Mouse (Mus musculus): ENCODE results near the gene Vmn1r90. TPM values are rescaled to one million over a fixed set of nuclear protein-coding genes. Genes with fewer than 3 reads are reported as not detected.
"Not testable (repeated sequence)": the region's sequence is repeated elsewhere in the genome, so short reads cannot be mapped to it uniquely, and the experiment has no call there.

Vmn1r90 gene
- 0.08 and 0.13 TPM in 2 replicates for polyA plus RNA-seq (2014; fragmentation: Nextera tagmentation; extraction: Ambion mirVana)

- Histone ChIP-seq H3K4me1 (ENCODE audit: control insufficient read depth in 2 of 2, insufficient read depth in 2 of 2, low read length in 2 of 2) (no peaks in the 10 kb centered on the region), H3K27me3 (ENCODE audit: control insufficient read depth, insufficient read depth, low read length) (no peaks in the 10 kb centered on the region), H3K27ac (replicated peaks in 1 of 2; ENCODE audit: control insufficient read depth in 1 of 2, insufficient read depth in 1 of 2, low read depth in 2 of 2, low read length in 2 of 2) (no peak within 1 kb of the TSS), H3K36me3 (ENCODE audit: control insufficient read depth, insufficient read depth, low read length) (no peaks in the 10 kb centered on the region), H3K4me2 (ENCODE audit: low read length) (no peak within 1 kb of the TSS), H3K9ac (ENCODE audit: low read length) (no peak within 1 kb of the TSS), H3K9me3 (ENCODE audit: control insufficient read depth, low read length) (0 out of 2 replicates have a peak, but pooled peaks cover 8% of the 10 kb centered on the region), H3K4me3 (ENCODE audit: control insufficient read depth in 1 of 2, insufficient read depth in 1 of 2, low read depth in 1 of 2, low read length in 2 of 2) (no peak within 1 kb of the TSS)
- no peak for ATAC-seq (ENCODE audit: insufficient number of reproducible peaks, insufficient read depth, low FRiP score, low read depth)
- 48% methylated on average over 1 of the region's 1 CpGs for WGBS
These were observed at the start of gene Vmn1r90 for GRCm38 (mm10) chr7:14563406-14563805. TSS of gene Vmn1r90 (minus strand) at chr7:14563506.

GRCm38 (mm10) chr7:14593009-14593408 lies 29.7 kb upstream of the Vmn1r90 start:
- not testable (repeated sequence) for H3K9ac ChIP-seq (ENCODE audit: low read length); H3K27ac ChIP-seq (replicated peaks in 1 of 2; ENCODE audit: control insufficient read depth in 1 of 2, insufficient read depth in 1 of 2, low read depth in 2 of 2, low read length in 2 of 2); H3K27me3 ChIP-seq (ENCODE audit: control insufficient read depth, insufficient read depth, low read length); H3K4me3 ChIP-seq (ENCODE audit: control insufficient read depth in 1 of 2, insufficient read depth in 1 of 2, low read depth in 1 of 2, low read length in 2 of 2); H3K4me1 ChIP-seq (ENCODE audit: control insufficient read depth in 2 of 2, insufficient read depth in 2 of 2, low read length in 2 of 2); ATAC-seq (ENCODE audit: insufficient number of reproducible peaks, insufficient read depth, low FRiP score, low read depth); H3K36me3 ChIP-seq (ENCODE audit: control insufficient read depth, insufficient read depth, low read length); H3K4me2 ChIP-seq (ENCODE audit: low read length)
- whole genome bisulfite sequencing: 56% methylated on average over 8 of the region's 8 CpGs
- H3K9me3 ChIP-seq (ENCODE audit: control insufficient read depth, low read length): peaks cover 11% of the 10 kb centered on the region; the same call in 1 of the 2 replicates

DNA sequence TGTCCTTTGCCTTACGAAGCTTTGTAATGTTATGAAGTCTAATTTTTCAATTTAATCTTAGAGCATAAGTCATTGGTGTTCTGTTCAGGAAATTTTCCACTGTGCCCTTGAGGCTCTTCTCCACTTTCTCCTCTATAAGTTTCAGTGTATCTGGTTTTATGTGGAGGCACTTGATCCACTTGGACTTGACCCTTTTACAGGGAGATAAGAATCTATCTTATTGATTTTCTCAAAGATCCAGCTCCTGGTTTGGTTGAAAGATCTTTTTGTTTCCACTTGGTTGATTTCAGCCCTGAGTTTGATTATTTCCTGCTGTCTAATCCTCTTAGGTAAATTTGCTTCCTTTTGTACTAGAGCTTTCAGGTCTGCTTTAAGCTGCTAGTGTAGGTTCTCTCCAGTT lies 11.0 kb downstream of the Vmn1r90 start:
- Histone ChIP-seq H3K4me1 (ENCODE audit: control insufficient read depth in 2 of 2, insufficient read depth in 2 of 2, low read length in 2 of 2) (no peaks in the 10 kb centered on the region), H3K9me3 (ENCODE audit: control insufficient read depth, low read length) (peaks cover 28% of the 10 kb centered on the region; the same call in 1 of the 2 replicates), H3K27me3 (ENCODE audit: control insufficient read depth, insufficient read depth, low read length) (no peaks in the 10 kb centered on the region), H3K4me3 (ENCODE audit: control insufficient read depth in 1 of 2, insufficient read depth in 1 of 2, low read depth in 1 of 2, low read length in 2 of 2) (no peak overlapping the region), H3K27ac (replicated peaks in 1 of 2; ENCODE audit: control insufficient read depth in 1 of 2, insufficient read depth in 1 of 2, low read depth in 2 of 2, low read length in 2 of 2) (no peak overlapping the region), H3K36me3 (ENCODE audit: control insufficient read depth, insufficient read depth, low read length) (no peaks in the 10 kb centered on the region), H3K9ac (ENCODE audit: low read length) (no peak overlapping the region), H3K4me2 (ENCODE audit: low read length) (no peak overlapping the region)
- no peak for ATAC-seq (ENCODE audit: insufficient number of reproducible peaks, insufficient read depth, low FRiP score, low read depth)
- 70% methylated on average over 1 of the region's 1 CpGs for WGBS

GRCm38 (mm10) chr7:14525280-14525679 lies 38.0 kb downstream of the Vmn1r90 start:
- no peaks in the 10 kb centered on the region for H3K27me3 ChIP-seq (ENCODE audit: control insufficient read depth, insufficient read depth, low read length)
- H3K4me3 ChIP-seq (ENCODE audit: control insufficient read depth in 1 of 2, insufficient read depth in 1 of 2, low read depth in 1 of 2, low read length in 2 of 2): no peak overlapping the region
- ATAC-seq (ENCODE audit: insufficient number of reproducible peaks, insufficient read depth, low FRiP score, low read depth): no peak
- H3K9ac ChIP-seq (ENCODE audit: low read length): no peak overlapping the region
- H3K4me1 ChIP-seq (ENCODE audit: control insufficient read depth in 2 of 2, insufficient read depth in 2 of 2, low read length in 2 of 2): no peaks in the 10 kb centered on the region
- WGBS: 45% methylated on average over 1 of the region's 1 CpGs
- no peaks in the 10 kb centered on the region for H3K36me3 ChIP-seq (ENCODE audit: control insufficient read depth, insufficient read depth, low read length)
- H3K27ac ChIP-seq (replicated peaks in 1 of 2; ENCODE audit: control insufficient read depth in 1 of 2, insufficient read depth in 1 of 2, low read depth in 2 of 2, low read length in 2 of 2): no peak overlapping the region
- H3K4me2 ChIP-seq (ENCODE audit: low read length): no peak overlapping the region
- peaks cover 26% of the 10 kb centered on the region for H3K9me3 ChIP-seq (ENCODE audit: control insufficient read depth, low read length)

GRCm38 (mm10) chr7:14522636-14523035 lies 40.7 kb downstream of the Vmn1r90 start:
- ATAC-seq (ENCODE audit: insufficient number of reproducible peaks, insufficient read depth, low FRiP score, low read depth): no peak
- H3K27me3 ChIP-seq (ENCODE audit: control insufficient read depth, insufficient read depth, low read length): no peaks in the 10 kb centered on the region
- no peak overlapping the region for H3K27ac ChIP-seq (replicated peaks in 1 of 2; ENCODE audit: control insufficient read depth in 1 of 2, insufficient read depth in 1 of 2, low read depth in 2 of 2, low read length in 2 of 2)
- no peaks in the 10 kb centered on the region for H3K4me1 ChIP-seq (ENCODE audit: control insufficient read depth in 2 of 2, insufficient read depth in 2 of 2, low read length in 2 of 2)
- H3K9ac ChIP-seq (ENCODE audit: low read length): no peak overlapping the region
- WGBS: 68% methylated on average over 1 of the region's 1 CpGs
- peaks cover 31% of the 10 kb centered on the region for H3K9me3 ChIP-seq (ENCODE audit: control insufficient read depth, low read length)
- no peaks in the 10 kb centered on the region for H3K36me3 ChIP-seq (ENCODE audit: control insufficient read depth, insufficient read depth, low read length)
- H3K4me3 ChIP-seq (ENCODE audit: control insufficient read depth in 1 of 2, insufficient read depth in 1 of 2, low read depth in 1 of 2, low read length in 2 of 2): no peak overlapping the region
- no peak overlapping the region for H3K4me2 ChIP-seq (ENCODE audit: low read length)

GRCm38 (mm10) chr7:14518301-14518700 lies 45.0 kb downstream of the Vmn1r90 start:
- no peak for ATAC-seq (ENCODE audit: insufficient number of reproducible peaks, insufficient read depth, low FRiP score, low read depth)
- Histone ChIP-seq H3K4me1 (ENCODE audit: control insufficient read depth in 2 of 2, insufficient read depth in 2 of 2, low read length in 2 of 2) (no peaks in the 10 kb centered on the region), H3K4me3 (ENCODE audit: control insufficient read depth in 1 of 2, insufficient read depth in 1 of 2, low read depth in 1 of 2, low read length in 2 of 2) (no peak overlapping the region), H3K27me3 (ENCODE audit: control insufficient read depth, insufficient read depth, low read length) (no peaks in the 10 kb centered on the region), H3K4me2 (ENCODE audit: low read length) (no peak overlapping the region), H3K27ac (replicated peaks in 1 of 2; ENCODE audit: control insufficient read depth in 1 of 2, insufficient read depth in 1 of 2, low read depth in 2 of 2, low read length in 2 of 2) (no peak overlapping the region), H3K9me3 (ENCODE audit: control insufficient read depth, low read length) (peaks cover 31% of the 10 kb centered on the region), H3K36me3 (ENCODE audit: control insufficient read depth, insufficient read depth, low read length) (no peaks in the 10 kb centered on the region), H3K9ac (ENCODE audit: low read length) (no peak overlapping the region)
- WGBS: 39% methylated on average over 3 of the region's 3 CpGs

Other genes starting within 250 kb of the Vmn1r90 start
- not detected in 2 replicates for gene Obox8, start 229.9 kb downstream of the Vmn1r90 start, polyA plus RNA-seq (2014; fragmentation: Nextera tagmentation; extraction: Ambion mirVana)
- not detected in 2 replicates for gene Sult2a8, start 116.7 kb downstream of the Vmn1r90 start, polyA plus RNA-seq (2014; fragmentation: Nextera tagmentation; extraction: Ambion mirVana)
- not detected in 2 replicates for gene Sult2a7, start 69.3 kb downstream of the Vmn1r90 start, polyA plus RNA-seq (2014; fragmentation: Nextera tagmentation; extraction: Ambion mirVana)
- not detected in 2 replicates for gene Obox7, start 96.0 kb upstream of the Vmn1r90 start, polyA plus RNA-seq (2014; fragmentation: Nextera tagmentation; extraction: Ambion mirVana)

All from heart, embryonic 14.5 days (tissue).